Mouse (Mus musculus): Measurements from ENCODE around the gene Asic2. TPM values are rescaled to one million over a fixed set of nuclear protein-coding genes. Genes with fewer than 3 reads are reported as not detected.

The Asic2 gene
- total RNA-seq, 2 experiments from 2014 or later: not detected

GRCm38 (mm10) chr11:81860250-81860972 lies 107.8 kb downstream of the Asic2 start, which contains the start of gene 5530401A14Rik:
Gene 5530401A14Rik, plus strand, starts transcription at chr11:81860673.
- DNase-seq: no peak
- intact Hi-C loops (cut with DNase I): no loop called here

DNA sequence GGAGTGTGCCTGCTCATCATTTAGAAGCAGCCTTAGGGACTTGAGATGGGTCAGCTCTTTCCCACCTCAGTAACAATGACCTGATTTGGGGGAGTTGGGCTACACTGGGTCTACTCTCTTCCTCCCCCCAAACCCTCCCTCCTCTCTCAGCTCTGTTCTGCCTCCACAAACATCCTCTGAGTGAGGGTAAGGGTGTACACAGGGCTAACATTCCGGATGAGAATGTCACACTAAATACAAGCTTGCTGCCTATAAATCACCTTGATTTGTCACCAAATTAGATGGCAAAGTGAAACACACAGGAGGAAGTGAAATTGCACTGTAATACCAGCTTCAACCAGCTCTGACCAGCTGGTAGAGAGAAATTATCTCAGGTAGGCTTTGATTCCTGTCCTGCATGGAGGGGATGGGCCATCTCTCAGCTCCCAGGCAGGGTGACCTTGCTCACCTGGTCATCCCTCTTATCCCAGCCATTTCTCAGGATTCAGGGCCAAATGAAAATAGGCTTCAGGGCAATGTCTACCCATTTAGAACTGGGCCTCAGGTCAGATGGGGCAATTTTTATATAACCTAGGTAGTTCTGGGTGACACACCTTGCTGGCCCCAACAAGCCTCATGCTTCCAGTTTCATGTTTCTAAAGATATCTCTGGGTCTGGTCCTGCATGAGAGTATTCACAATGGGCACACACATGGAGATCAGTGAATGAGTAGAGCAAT lies 120.3 kb downstream of the Asic2 start:
- intact Hi-C loops (cut with DNase I): no loop called here
- DNase-seq: no peak

- DNase-seq: no peak
- intact Hi-C loops (cut with DNase I): no loop called here
These were observed 122.6 kb downstream of the Asic2 start for GRCm38 (mm10) chr11:81845686-81846036.

DNA sequence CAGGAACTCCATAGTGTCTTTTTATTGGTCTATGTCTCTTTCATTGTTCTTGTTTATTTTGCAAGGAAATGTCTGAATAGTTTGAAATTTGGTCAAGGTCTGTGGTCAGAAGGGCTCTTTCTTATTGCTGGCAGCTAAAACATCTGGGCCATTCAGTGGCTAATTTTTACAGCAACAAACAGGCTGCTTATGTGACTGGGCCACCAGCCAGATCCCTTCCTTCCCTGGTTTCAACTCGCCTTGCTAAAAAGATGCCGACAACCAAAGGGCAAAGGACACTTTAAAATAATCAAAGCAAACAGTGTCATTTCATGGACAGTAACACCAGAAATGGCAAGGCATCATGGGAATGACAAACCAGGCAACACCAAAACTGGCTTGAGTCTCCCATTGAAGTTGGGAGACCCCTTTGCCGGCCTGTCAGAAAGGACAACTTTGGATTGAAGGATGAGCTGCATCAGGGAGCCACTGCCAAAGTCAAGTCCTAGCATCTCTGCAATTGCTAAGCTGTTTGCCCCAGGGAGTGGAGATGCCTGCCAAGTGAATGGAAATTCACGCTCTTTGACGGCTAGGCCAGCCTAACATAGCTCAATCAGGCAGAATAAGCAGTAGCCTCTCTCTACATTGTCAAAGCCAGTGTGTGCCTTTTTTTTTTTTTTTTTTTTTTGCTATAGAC lies 123.1 kb downstream of the Asic2 start:
- intact Hi-C loops (cut with DNase I): no loop called here
- DNase-seq: peak; percentile 22 to 25

DNA sequence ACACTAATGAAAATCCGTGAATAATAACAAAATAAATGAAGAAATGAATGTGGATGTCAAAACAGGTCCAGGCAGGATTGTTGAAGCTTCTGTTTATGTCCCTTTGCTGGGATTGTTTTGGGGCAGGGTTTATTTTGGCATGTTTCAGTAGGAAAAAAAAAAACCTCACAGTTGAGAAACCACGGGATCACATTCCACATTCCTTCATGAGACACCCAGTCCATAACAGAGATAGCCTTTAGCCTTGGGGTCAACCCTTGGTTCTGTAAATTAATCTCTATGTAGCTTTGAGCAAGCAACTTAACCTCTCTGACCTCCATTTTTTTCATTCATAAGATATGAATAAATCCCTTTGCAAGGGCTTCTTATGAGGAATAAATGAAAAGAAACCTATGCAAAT lies 127.3 kb downstream of the Asic2 start:
- no peak for DNase-seq
- intact Hi-C loops (cut with DNase I): no loop called here

DNA sequence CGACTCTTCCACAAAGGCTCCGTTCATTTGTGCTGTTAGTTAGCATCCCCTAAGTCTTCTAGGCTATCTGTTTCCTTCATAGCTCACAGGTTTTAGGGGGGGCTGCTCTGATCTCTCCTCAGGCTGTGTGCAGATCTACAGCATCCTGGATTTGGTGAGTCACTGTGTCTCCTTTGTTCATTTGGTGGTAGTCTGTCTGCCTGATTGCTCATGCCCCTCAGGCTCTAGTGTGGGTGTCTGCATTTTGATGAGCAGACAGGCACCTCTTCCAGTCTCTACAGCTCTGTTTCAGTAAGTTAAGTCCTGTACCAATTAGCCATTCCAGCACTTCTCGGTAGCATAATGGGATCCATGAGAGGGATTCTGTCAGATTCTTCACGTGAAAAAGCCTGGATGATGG lies 129.8 kb downstream of the Asic2 start:
- no peak for DNase-seq
- intact Hi-C loops (cut with DNase I): no loop called here

- intact Hi-C loops (cut with DNase I): no loop called here
- no peak for DNase-seq
These were observed 135.9 kb downstream of the Asic2 start for GRCm38 (mm10) chr11:81832381-81832780.

DNA sequence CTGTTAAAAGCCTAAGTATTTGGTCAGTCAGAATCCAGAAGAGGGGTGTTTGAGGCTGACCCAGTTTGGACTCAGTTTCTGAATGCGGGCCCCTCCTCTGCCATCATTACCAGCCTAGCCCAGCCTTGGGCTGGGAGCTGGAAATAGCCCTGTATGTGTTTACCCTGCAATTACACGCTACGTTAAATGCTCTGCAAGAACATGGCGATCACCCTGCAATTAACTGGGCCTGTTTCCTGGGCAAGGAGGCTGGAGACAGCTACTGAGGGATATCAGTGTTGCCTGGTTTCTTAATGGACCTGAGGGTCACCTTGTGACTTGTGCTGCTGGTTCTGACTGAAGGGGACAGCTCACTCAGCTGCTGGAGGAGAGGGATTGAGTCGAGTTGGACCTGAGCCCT lies 151.7 kb downstream of the Asic2 start:
- no peak for DNase-seq
- intact Hi-C loops (cut with DNase I): no loop called here

DNA sequence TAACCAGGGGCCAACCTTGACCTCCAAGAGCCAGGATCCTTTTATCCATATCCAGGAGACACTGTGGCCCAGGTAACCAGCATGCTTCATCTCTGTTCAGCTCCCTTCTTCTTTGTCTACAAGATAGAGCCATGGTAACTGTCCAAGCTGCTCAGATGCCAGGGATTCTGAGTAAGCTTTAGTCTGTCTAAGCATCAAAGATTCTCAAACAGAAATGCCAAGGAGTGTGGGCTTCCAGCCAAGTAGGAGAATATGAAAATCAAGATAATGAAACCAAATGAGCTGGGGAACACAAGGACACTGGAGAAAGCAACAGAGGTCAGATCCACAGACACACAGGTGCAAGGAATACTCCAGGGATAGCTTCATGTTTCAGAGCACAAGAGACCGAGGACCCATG lies 153.4 kb downstream of the Asic2 start:
- intact Hi-C loops (cut with DNase I): no loop called here
- no peak for DNase-seq

DNA sequence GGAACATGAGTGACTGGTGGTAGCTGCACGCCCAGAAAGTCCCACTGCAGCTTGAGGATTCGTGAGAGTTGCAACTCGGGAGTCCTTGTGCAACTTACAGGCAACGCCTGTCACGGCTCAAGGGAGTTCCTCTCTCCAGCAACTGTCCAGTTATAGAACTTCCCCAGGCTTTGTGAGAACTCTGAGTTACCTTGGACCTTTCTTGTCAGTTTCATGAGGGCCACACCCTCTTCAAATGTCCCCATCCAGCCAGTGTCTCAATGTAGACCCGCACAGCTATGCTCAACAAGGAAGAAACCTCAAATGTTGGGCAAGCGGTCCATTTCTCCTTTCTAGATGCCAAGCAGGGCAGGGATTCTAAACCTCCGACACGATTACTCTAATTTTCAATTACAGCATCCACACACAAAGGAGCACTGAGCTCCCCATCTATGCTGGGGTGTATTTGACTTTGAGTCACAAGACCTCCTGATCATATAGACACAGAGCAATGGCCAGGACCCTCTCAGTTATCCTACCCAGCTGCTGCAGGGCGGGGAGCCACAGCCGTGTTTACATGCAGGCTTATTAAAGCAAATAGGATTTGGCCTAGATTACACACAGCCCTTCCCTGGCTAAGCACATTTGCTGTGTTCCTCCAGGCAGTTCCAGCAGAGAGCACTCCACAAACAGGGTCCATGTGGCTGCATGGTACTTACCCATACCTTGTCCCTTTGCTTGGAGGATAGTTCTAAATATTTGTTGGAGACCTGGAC lies 161.2 kb downstream of the Asic2 start:
- intact Hi-C loops (cut with DNase I): no loop called here
- no peak for DNase-seq

GRCm38 (mm10) chr11:81803544-81803943 lies 164.7 kb downstream of the Asic2 start:
- DNase-seq: no peak
- intact Hi-C loops (cut with DNase I): no loop called here

DNA sequence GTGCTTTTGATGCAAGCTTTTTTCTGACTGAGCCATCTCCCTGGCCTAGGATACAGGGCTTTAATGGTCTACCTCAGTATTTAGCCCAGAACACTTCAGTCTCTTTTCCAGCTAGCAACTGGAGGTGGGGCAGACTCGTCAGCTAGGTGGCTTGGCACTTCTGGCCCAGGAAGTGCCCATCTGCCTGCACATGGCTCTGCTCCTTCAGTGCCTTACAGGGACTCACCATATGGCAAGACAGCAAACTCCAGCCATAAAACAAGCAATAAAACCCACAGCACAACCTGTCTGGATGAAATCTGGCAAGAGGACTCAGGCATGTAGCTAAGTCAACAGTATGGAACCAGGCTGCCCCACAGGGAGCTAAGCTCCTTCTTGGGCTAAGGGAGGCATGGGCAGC lies 165.6 kb downstream of the Asic2 start:
- intact Hi-C loops (cut with DNase I): no loop called here
- no peak for DNase-seq

DNA sequence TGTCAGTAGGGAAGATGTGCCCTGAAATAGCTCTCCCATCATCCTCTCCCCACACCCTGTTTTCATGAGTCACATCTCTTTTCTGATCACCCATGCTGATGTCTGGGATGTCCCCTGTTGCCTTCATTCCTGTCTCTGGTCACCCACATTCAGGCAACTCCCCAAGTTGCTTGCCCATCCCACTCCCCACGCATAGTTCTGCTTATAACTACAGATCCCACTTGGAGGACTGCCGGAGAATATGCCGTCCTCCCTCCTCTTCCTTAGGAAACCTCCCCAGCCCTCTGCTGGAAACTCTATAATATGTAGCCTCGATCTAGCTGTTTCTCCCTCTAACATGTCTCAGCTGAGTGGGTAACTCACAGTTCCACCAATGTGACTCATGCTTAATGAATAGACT lies 167.4 kb downstream of the Asic2 start:
- no peak for DNase-seq
- intact Hi-C loops (cut with DNase I): no loop called here

- DNase-seq: no peak
- intact Hi-C loops (cut with DNase I): no loop called here
These were observed 174.7 kb downstream of the Asic2 start for GRCm38 (mm10) chr11:81793588-81793987.

DNA sequence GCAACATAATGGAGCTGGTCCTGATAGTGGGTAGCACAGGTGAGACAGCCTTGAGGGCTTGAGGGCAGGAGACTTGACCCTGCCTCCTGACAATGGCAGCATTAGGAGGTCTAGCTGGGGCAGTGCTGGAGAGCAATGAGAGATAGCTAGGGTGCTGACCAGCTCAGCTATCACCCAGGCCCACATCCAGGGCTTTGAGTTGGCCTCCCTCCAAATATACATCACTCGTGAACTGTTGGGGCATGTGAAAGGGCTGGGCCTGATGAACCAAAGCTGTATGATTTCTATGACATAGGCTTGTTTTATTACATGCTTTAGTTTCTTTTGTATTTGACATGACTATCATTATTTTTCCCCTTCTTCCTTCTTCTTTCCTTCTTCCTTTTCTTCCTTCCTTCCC lies 176.7 kb downstream of the Asic2 start:
- no peak for DNase-seq
- intact Hi-C loops (cut with DNase I): no loop called here

- peak; percentile 51 to 61 for DNase-seq
These were observed 187.7 kb downstream of the Asic2 start for GRCm38 (mm10) chr11:81780596-81780995.

DNA sequence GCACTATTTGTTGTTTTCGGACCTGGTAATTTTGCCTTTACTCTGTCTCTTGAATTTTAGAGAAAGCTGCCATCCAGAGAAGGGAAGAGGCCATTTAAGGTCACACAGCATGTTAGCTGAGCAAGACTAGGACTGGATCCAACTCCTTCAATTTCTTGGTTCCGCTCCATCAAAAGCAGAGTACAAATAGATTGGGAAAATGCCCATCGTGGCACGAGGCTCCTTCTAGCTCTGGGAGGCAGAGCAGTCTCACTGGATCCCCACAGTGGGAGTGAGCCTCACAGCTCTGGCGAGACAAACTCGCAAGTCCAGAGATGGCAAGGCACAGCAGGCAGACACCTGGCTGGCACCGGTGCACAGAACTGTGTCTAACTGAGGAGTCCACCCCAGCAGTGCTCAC lies 188.4 kb downstream of the Asic2 start:
- peak; percentile 73 for DNase-seq
- intact Hi-C loops (cut with DNase I): loop anchor here (10.0 kb wide), 1 partner anchor 195 kb away; no protein-coding TSS in a partner anchor

More at GRCm38 (mm10) chr11:81780596-81780995, 187.7 kb downstream of the Asic2 start:
- intact Hi-C loops (cut with DNase I): no loop called here

- intact Hi-C loops (cut with DNase I): loop anchor here (10.0 kb wide), 1 partner anchor 203 kb away; no protein-coding TSS in a partner anchor
- no peak for DNase-seq
These were observed 196.9 kb downstream of the Asic2 start for GRCm38 (mm10) chr11:81771195-81771895.

- intact Hi-C loops (cut with DNase I): loop anchor here (10.0 kb wide), 2 partner anchors 135 to 205 kb away; no protein-coding TSS in a partner anchor
- DNase-seq: peak; percentile 17 to 25
These were observed 198.5 kb downstream of the Asic2 start for GRCm38 (mm10) chr11:81769691-81770260.

- no peak for DNase-seq
- intact Hi-C loops (cut with DNase I): loop anchor here (10.0 kb wide), 1 partner anchor 134 kb away; no protein-coding TSS in a partner anchor
These were observed 200.0 kb downstream of the Asic2 start for GRCm38 (mm10) chr11:81768305-81768704.
